In genomic region chr5:123879928-123880327, GRCm38 (mm10) we compare ENCODE assay signal across 9 mouse cellular contexts. TPM values are rescaled to one million over a fixed set of nuclear protein-coding genes. Genes with fewer than 3 reads are reported as not detected.
A peak's percentile ranks its signal among the peaks of the same experiment; 100 is the strongest.
DNase-seq lines count a peak whose midpoint lies in the region; ATAC-seq lines count a peak whose summit lies in the region.
"Had no signal": no experiment of that assay in that cellular context is flagged by ENCODE, and none has a peak within 500 bp of the region (broad histone marks: within the 10 kb centered on the region; RNA-seq: fewer than 3 reads in every experiment).

TSS of gene Hcar1 (minus strand) at chr5:123880020.

- intact Hi-C loops in gastrocnemius, postnatal 14 days (cut with DNase I; ENCODE audit: low total_unique reads), result no loop called here

- no peak for DNase-seq in forebrain, embryonic 11.5 days (ENCODE audit: low spot score)
- DNase-seq in adrenal gland, postnatal 25 days, result peak; percentile 21
- peak; percentile 61 for DNase-seq in intestine, embryonic 14.5 days (ENCODE audit: low spot score)
- DNase-seq in midbrain, embryonic 14.5 days, result no peak
- no peak for DNase-seq in forebrain, embryonic 10.5 days (ENCODE audit: extremely low spot score, low spot score)
- no peak for DNase-seq in gastrocnemius, postnatal 14 days

- H3K4me2 ChIP-seq in forebrain, embryonic 12.5 days, result no peak within 1 kb of the TSS
- H3K4me2 ChIP-seq in forebrain, embryonic 11.5 days (ENCODE audit: low read depth, low read length, severe bottlenecking), result no peak within 1 kb of the TSS
- peak within 1 kb of the TSS; percentile 44 for H3K4me2 ChIP-seq in intestine, embryonic 14.5 days (ENCODE audit: low read length)
- peak within 1 kb of the TSS; percentile 56 for H3K4me2 ChIP-seq in lung, embryonic 16.5 days (ENCODE audit: low read depth, low read length)
- H3K4me2 ChIP-seq in midbrain, embryonic 14.5 days (ENCODE audit: low read length), result no peak within 1 kb of the TSS

- no peak for ATAC-seq in forebrain, embryonic 12.5 days (ENCODE audit: low FRiP score)
- ATAC-seq in forebrain, embryonic 11.5 days (replicated peaks; ENCODE audit: low FRiP score), result no peak
- ATAC-seq in intestine, embryonic 14.5 days (replicated peaks; ENCODE audit: low FRiP score, low TSS enrichment, low read depth), result peak; percentile 75
- ATAC-seq in lung, embryonic 16.5 days (ENCODE audit: low read depth), result peak; percentile 78
- no peak for ATAC-seq in midbrain, embryonic 14.5 days (ENCODE audit: low FRiP score, low TSS enrichment)

- H3K4me3 ChIP-seq in forebrain, embryonic 12.5 days (replicated peaks), result no peak within 1 kb of the TSS
- no peak within 1 kb of the TSS for H3K4me3 ChIP-seq in forebrain, embryonic 11.5 days (ENCODE audit: low read depth, low read length)
- peak within 1 kb of the TSS; percentile 0; the same call in 1 of the 2 replicates for H3K4me3 ChIP-seq in intestine, embryonic 14.5 days (ENCODE audit: low read depth, low read length)
- H3K4me3 ChIP-seq in lung, embryonic 16.5 days (ENCODE audit: low read length), result peak within 1 kb of the TSS; percentile 27
- H3K4me3 ChIP-seq in midbrain, embryonic 14.5 days (replicated peaks; ENCODE audit: low read depth, low read length), result no peak within 1 kb of the TSS
- no peak within 1 kb of the TSS for H3K4me3 ChIP-seq in forebrain, embryonic 10.5 days

- no peaks in the 10 kb centered on the region for H3K4me1 ChIP-seq in forebrain, embryonic 12.5 days
- H3K4me1 ChIP-seq in forebrain, embryonic 11.5 days (replicated peaks; ENCODE audit: control insufficient read depth, insufficient read depth, low read length), result no peaks in the 10 kb centered on the region
- peaks cover 23% of the 10 kb centered on the region for H3K4me1 ChIP-seq in intestine, embryonic 14.5 days (replicated peaks; ENCODE audit: control insufficient read depth, insufficient read depth, low read length)
- peaks cover 25% of the 10 kb centered on the region for H3K4me1 ChIP-seq in lung, embryonic 16.5 days (replicated peaks; ENCODE audit: control insufficient read depth, insufficient read depth, low read length)
- no peaks in the 10 kb centered on the region for H3K4me1 ChIP-seq in midbrain, embryonic 14.5 days (ENCODE audit: control insufficient read depth, insufficient read depth, low read length)
- peaks cover 5% of the 10 kb centered on the region; the same call in 1 of the 2 replicates for H3K4me1 ChIP-seq in forebrain, embryonic 10.5 days

- 0 out of 2 replicates have a peak within 1 kb of the TSS, but pooled peaks have one; percentile 13 for H3K27ac ChIP-seq in forebrain, embryonic 12.5 days
- no peak within 1 kb of the TSS for H3K27ac ChIP-seq in forebrain, embryonic 11.5 days (ENCODE audit: low read depth, low read length)
- H3K27ac ChIP-seq in intestine, embryonic 14.5 days (ENCODE audit: low read depth), result peak within 1 kb of the TSS; percentile 73
- peak within 1 kb of the TSS; percentile 64 for H3K27ac ChIP-seq in lung, embryonic 16.5 days (ENCODE audit: low read length)
- H3K27ac ChIP-seq in midbrain, embryonic 14.5 days (replicated peaks; ENCODE audit: low read depth, low read length), result no peak within 1 kb of the TSS
- H3K27ac ChIP-seq in forebrain, embryonic 10.5 days, result no peak within 1 kb of the TSS

- WGBS in forebrain, embryonic 12.5 days, result 73% methylated on average over 12 of the region's 12 CpGs
- 76% methylated on average over 12 of the region's 12 CpGs for whole genome bisulfite sequencing in forebrain, embryonic 11.5 days
- WGBS in intestine, embryonic 14.5 days, result 21% methylated on average over 12 of the region's 12 CpGs
- 15% methylated on average over 12 of the region's 12 CpGs for WGBS in lung, embryonic 16.5 days
- 77% methylated on average over 12 of the region's 12 CpGs for WGBS in midbrain, embryonic 14.5 days
- 83% methylated on average over 12 of the region's 12 CpGs for WGBS in forebrain, embryonic 10.5 days

- no peaks in the 10 kb centered on the region; the same call in 1 of the 2 replicates for H3K27me3 ChIP-seq in forebrain, embryonic 12.5 days
- no peaks in the 10 kb centered on the region for H3K27me3 ChIP-seq in forebrain, embryonic 11.5 days (ENCODE audit: control insufficient read depth, insufficient read depth, low read length)
- no peaks in the 10 kb centered on the region for H3K27me3 ChIP-seq in intestine, embryonic 14.5 days (replicated peaks; ENCODE audit: control insufficient read depth, insufficient read depth, low read length)
- no peaks in the 10 kb centered on the region for H3K27me3 ChIP-seq in lung, embryonic 16.5 days (ENCODE audit: control insufficient read depth, insufficient read depth, low read depth, low read length)
- no peaks in the 10 kb centered on the region for H3K27me3 ChIP-seq in midbrain, embryonic 14.5 days (ENCODE audit: control insufficient read depth, insufficient read depth, low read length)
- H3K27me3 ChIP-seq in forebrain, embryonic 10.5 days (ENCODE audit: poor library complexity, severe bottlenecking), result no peaks in the 10 kb centered on the region

- H3K9me3 ChIP-seq in forebrain, embryonic 12.5 days, result no peaks in the 10 kb centered on the region
- H3K9me3 ChIP-seq in forebrain, embryonic 11.5 days (ENCODE audit: control insufficient read depth, low read length), result no peaks in the 10 kb centered on the region
- no peaks in the 10 kb centered on the region for H3K9me3 ChIP-seq in intestine, embryonic 14.5 days (ENCODE audit: control insufficient read depth, low read length)
- H3K9me3 ChIP-seq in lung, embryonic 16.5 days (ENCODE audit: control insufficient read depth, low read length), result no peaks in the 10 kb centered on the region
- H3K9me3 ChIP-seq in midbrain, embryonic 14.5 days (ENCODE audit: control insufficient read depth, low read length), result no peaks in the 10 kb centered on the region
- no peaks in the 10 kb centered on the region for H3K9me3 ChIP-seq in forebrain, embryonic 10.5 days
- H3K9me3 ChIP-seq: megakaryocyte, embryonic 14.5 days had no signal

- no peak within 1 kb of the TSS for H3K9ac ChIP-seq in forebrain, embryonic 12.5 days
- H3K9ac ChIP-seq in forebrain, embryonic 11.5 days (ENCODE audit: low read length), result no peak within 1 kb of the TSS
- peak within 1 kb of the TSS; percentile 35 for H3K9ac ChIP-seq in intestine, embryonic 14.5 days (ENCODE audit: low read length)
- peak within 1 kb of the TSS; percentile 61 for H3K9ac ChIP-seq in lung, embryonic 16.5 days (ENCODE audit: low read length)
- no peak within 1 kb of the TSS for H3K9ac ChIP-seq in midbrain, embryonic 14.5 days (replicated peaks; ENCODE audit: low read length)

- no peaks in the 10 kb centered on the region for H3K36me3 ChIP-seq in forebrain, embryonic 12.5 days (replicated peaks)
- H3K36me3 ChIP-seq in forebrain, embryonic 11.5 days (ENCODE audit: control insufficient read depth, insufficient read depth, low read length), result no peaks in the 10 kb centered on the region
- H3K36me3 ChIP-seq in intestine, embryonic 14.5 days (ENCODE audit: control insufficient read depth, insufficient read depth, low read length), result no peaks in the 10 kb centered on the region
- H3K36me3 ChIP-seq in lung, embryonic 16.5 days (ENCODE audit: control insufficient read depth, insufficient read depth, low read length), result no peaks in the 10 kb centered on the region
- no peaks in the 10 kb centered on the region for H3K36me3 ChIP-seq in midbrain, embryonic 14.5 days (ENCODE audit: control insufficient read depth, insufficient read depth, low read length)
- H3K36me3 ChIP-seq in forebrain, embryonic 10.5 days (replicated peaks), result no peaks in the 10 kb centered on the region

RNA-seq across cellular contexts. Expression of gene Hcar1, which starts in this region (rescaled TPM):
- 0.09 and 0.17 TPM in 2 replicates for polyA plus RNA-seq in forebrain, embryonic 12.5 days (2016; fragmentation: Nextera tagmentation; extraction: Ambion mirVana)
- 0.05 and 0.21 TPM in 2 replicates for polyA plus RNA-seq in forebrain, embryonic 11.5 days (2014; fragmentation: Nextera tagmentation; extraction: Ambion mirVana)
- total RNA-seq in adrenal gland, postnatal 25 days (2021), result 3.7 and 5.3 TPM in 2 replicates
- 1.9 and 2.0 TPM in 2 replicates for polyA plus RNA-seq in intestine, embryonic 14.5 days (2014; fragmentation: Nextera tagmentation; extraction: Ambion mirVana)
- polyA plus RNA-seq in lung, embryonic 16.5 days (2015; fragmentation: Nextera tagmentation; extraction: Ambion mirVana), result 1.2 and 1.4 TPM in 2 replicates
- 0.08 and 0.41 TPM in 2 replicates for polyA plus RNA-seq in midbrain, embryonic 14.5 days (2014; fragmentation: Nextera tagmentation; extraction: Ambion mirVana)
- not detected in 2 replicates for polyA plus RNA-seq in forebrain, embryonic 10.5 days (2016; fragmentation: Nextera tagmentation; extraction: Ambion mirVana)
- under 1 TPM; 0.11 to 0.31 TPM for total RNA-seq in gastrocnemius, postnatal 14 days (2021)

Comparison
In these comparisons a context has a peak if more than half of its experiments do, and no peak if none do; other contexts are left out.
1. H3K27ac ChIP-seq: peak in forebrain, embryonic 12.5 days (single experiment), intestine, embryonic 14.5 days (single experiment) and lung, embryonic 16.5 days (single experiment); none in forebrain, embryonic 11.5 days (single experiment), midbrain, embryonic 14.5 days (single experiment) and forebrain, embryonic 10.5 days (single experiment).
2. ATAC-seq: peak in intestine, embryonic 14.5 days (single experiment) and lung, embryonic 16.5 days (single experiment); none in forebrain, embryonic 12.5 days (single experiment), forebrain, embryonic 11.5 days (single experiment) and midbrain, embryonic 14.5 days (single experiment).
3. H3K4me2 ChIP-seq: peak in intestine, embryonic 14.5 days (single experiment) and lung, embryonic 16.5 days (single experiment); none in forebrain, embryonic 12.5 days (single experiment), forebrain, embryonic 11.5 days (single experiment) and midbrain, embryonic 14.5 days (single experiment).
4. H3K4me3 ChIP-seq: peak in intestine, embryonic 14.5 days (single experiment) and lung, embryonic 16.5 days (single experiment); none in forebrain, embryonic 12.5 days (single experiment), forebrain, embryonic 11.5 days (single experiment), midbrain, embryonic 14.5 days (single experiment) and forebrain, embryonic 10.5 days (single experiment).
5. H3K9ac ChIP-seq: peak in intestine, embryonic 14.5 days (single experiment) and lung, embryonic 16.5 days (single experiment); none in forebrain, embryonic 12.5 days (single experiment), forebrain, embryonic 11.5 days (single experiment) and midbrain, embryonic 14.5 days (single experiment).
6. DNase-seq: peak in adrenal gland, postnatal 25 days (single experiment) and intestine, embryonic 14.5 days (single experiment); none in forebrain, embryonic 11.5 days (single experiment), midbrain, embryonic 14.5 days (single experiment), forebrain, embryonic 10.5 days (single experiment) and gastrocnemius, postnatal 14 days (single experiment).